Mouse (Mus musculus): ENCODE results near the gene Gm20747.
"Not testable (repeated sequence)": the region's sequence is repeated elsewhere in the genome, so short reads cannot be mapped to it uniquely, and the experiment has no call there.

Gm20747 gene

DNA sequence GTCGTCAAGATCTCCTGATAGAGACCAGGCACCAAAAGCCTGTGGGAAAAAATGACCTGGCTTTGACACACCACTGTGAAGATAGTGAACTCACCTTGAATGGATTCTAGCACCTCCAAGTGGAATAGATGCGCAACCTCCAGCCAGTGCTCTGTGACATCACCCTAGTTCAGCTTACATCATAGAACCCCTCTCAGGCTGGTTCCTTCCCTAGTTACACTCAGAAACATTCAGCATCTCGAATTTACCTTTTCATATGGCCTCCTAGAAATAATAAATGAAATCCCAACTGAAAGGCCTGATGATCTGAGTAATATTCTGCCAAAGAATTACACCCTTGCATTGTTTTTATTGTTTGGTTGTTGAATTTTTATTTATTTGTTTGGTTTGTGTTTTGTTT, at the start of gene Gm20747:
TSS of gene Gm20747 (minus strand) at position 101 of the 400 bp plus-strand sequence.
- not testable (repeated sequence) for DNase-seq
